Mouse (Mus musculus) frontal cortex, postnatal 10 days (tissue): ENCODE measurements around the gene Olfr472.
"Not testable (repeated sequence)": the region's sequence is repeated elsewhere in the genome, so short reads cannot be mapped to it uniquely, and the experiment has no call there.

Experiments
- DNase-seq, 2 experiments: peaks; one replicate each; pipeline ENCODE4 v3.0.0; 2022; ENCODE audit warnings: low spot score in 2 of 2, mixed read lengths in 1 of 2

Olfr472 gene

GRCm38 (mm10) chr7:107897602-107898001, at the start of gene Olfr472:
Gene Olfr472, plus strand, starts transcription at chr7:107897902.
- no peak for DNase-seq

GRCm38 (mm10) chr7:107930146-107930545, 32.4 kb downstream of the Olfr472 start, which contains the start of gene Olfr473:
Gene Olfr473, plus strand, starts transcription at chr7:107930446.
- DNase-seq, result no peak

GRCm38 (mm10) chr7:107952539-107952938, 54.8 kb downstream of the Olfr472 start:
- DNase-seq, result not testable (repeated sequence)

- no peak for DNase-seq
These were observed 56.6 kb downstream of the Olfr472 start, which contains the start of gene Olfr474 for GRCm38 (mm10) chr7:107954343-107954742. Gene Olfr474, plus strand, starts transcription at chr7:107954643.
